Mouse (Mus musculus) testis, adult 2 months (tissue): ENCODE data around the gene Supt4a. TPM values are rescaled to one million over a fixed set of nuclear protein-coding genes. Genes with fewer than 3 reads are reported as not detected.

Experiments used
- H3K27ac ChIP-seq: fragments of 200-500 bp; 2 replicates; pipeline ENCODE4 v1.5.1; 2012; ENCODE audit warnings: low read depth, low read length; ENCODE audit not compliant: control insufficient read depth, insufficient read depth
- H3K27me3 ChIP-seq: fragments of 200-500 bp; 2 replicates; pipeline ENCODE4 v1.6.1; 2012; ENCODE audit warnings: mild to moderate bottlenecking, low read length, moderate library complexity; ENCODE audit not compliant: control insufficient read depth, insufficient read depth
- H3K36me3 ChIP-seq: fragments of 200-500 bp; 2 replicates; pipeline ENCODE4 v1.6.1; 2012; ENCODE audit warnings: mild to moderate bottlenecking, low read length; ENCODE audit not compliant: control insufficient read depth, insufficient read depth
- H3K4me1 ChIP-seq: fragments of 200-500 bp; 2 replicates; pipeline ENCODE4 v1.6.1; 2012; ENCODE audit warnings: low read length; ENCODE audit not compliant: control insufficient read depth, insufficient read depth
- H3K4me3 ChIP-seq: fragments of 200-500 bp; 2 replicates; pipeline ENCODE4 v1.5.1; 2012; ENCODE audit warnings: low read depth, mild to moderate bottlenecking, low read length, moderate library complexity, mixed read lengths; ENCODE audit not compliant: control insufficient read depth
- CTCF ChIP-seq: fragments of 200-500 bp; IDR thresholded peaks from 2 replicates; pipeline ENCODE4 v1.5.1; 2012; ENCODE audit warnings: low read depth, mild to moderate bottlenecking, inconsistent platforms, low read length, moderate library complexity; ENCODE audit not compliant: control insufficient read depth, insufficient read depth, insufficient replicate concordance
- POLR2A ChIP-seq: fragments of 200-500 bp; IDR thresholded peaks from 2 replicates; pipeline ENCODE4 v1.6.1; 2012; ENCODE audit warnings: low read depth, mild to moderate bottlenecking, inconsistent platforms, low read length, moderate library complexity; ENCODE audit not compliant: control insufficient read depth
- polyA plus RNA-seq: library from polyadenylated mRNA; depleted of rRNA; stranded (reverse); fragments of >200 nt; gene quantifications from 2 replicates; pipeline ENCODE4 v1.2.3, GENCODE M21; 2012; rRNA removed

Supt4a gene
- polyA plus RNA-seq, 1 experiment: 54.9 TPM

GRCm38 (mm10) chr11:87778915-87779314 is 41.6 kb downstream of the Supt4a start:
- no peak overlapping the region for H3K27ac ChIP-seq
- no peak overlapping the region for H3K4me3 ChIP-seq
- TF ChIP-seq POLR2A: no peak
- no peak for TF ChIP-seq CTCF
- H3K27me3 ChIP-seq: peaks cover 4% of the 10 kb centered on the region; the same call in 1 of the 2 replicates
- no peaks in the 10 kb centered on the region for H3K36me3 ChIP-seq
- H3K4me1 ChIP-seq: peaks cover 14% of the 10 kb centered on the region

- no peak overlapping the region for H3K4me3 ChIP-seq
- peaks cover 4% of the 10 kb centered on the region; the same call in 1 of the 2 replicates for H3K27me3 ChIP-seq
- TF ChIP-seq CTCF (no peak), POLR2A (no peak)
- H3K36me3 ChIP-seq: no peaks in the 10 kb centered on the region
- no peak overlapping the region for H3K27ac ChIP-seq
- peaks cover 14% of the 10 kb centered on the region for H3K4me1 ChIP-seq
Observed at GRCm38 (mm10) chr11:87779392-87779791, 42.0 kb downstream of the Supt4a start.

GRCm38 (mm10) chr11:87780130-87780529 is 42.8 kb downstream of the Supt4a start:
- H3K27me3 ChIP-seq: peaks cover 4% of the 10 kb centered on the region; the same call in 1 of the 2 replicates
- H3K27ac ChIP-seq: no peak overlapping the region
- peaks cover 14% of the 10 kb centered on the region for H3K4me1 ChIP-seq
- TF ChIP-seq POLR2A (no peak), CTCF (no peak)
- no peak overlapping the region for H3K4me3 ChIP-seq
- no peaks in the 10 kb centered on the region for H3K36me3 ChIP-seq

GRCm38 (mm10) chr11:87790088-87790487 is 52.7 kb downstream of the Supt4a start:
- Histone ChIP-seq H3K27ac (no peak overlapping the region), H3K36me3 (no peaks in the 10 kb centered on the region), H3K4me1 (no peaks in the 10 kb centered on the region), H3K27me3 (no peaks in the 10 kb centered on the region), H3K4me3 (no peak overlapping the region)
- no peak for TF ChIP-seq CTCF
- no peak for TF ChIP-seq POLR2A

Other genes with a start within 250 kb of the Supt4a start
- gene Gm11492, start 170.9 kb upstream of the Supt4a start, polyA plus RNA-seq: 92.8 and 97.9 TPM in 2 replicates
- 159 and 174 TPM in 2 replicates for gene Sept4, start 168.6 kb upstream of the Supt4a start, polyA plus RNA-seq
- 33.6 and 33.7 TPM in 2 replicates for gene Mtmr4, start 145.4 kb upstream of the Supt4a start, polyA plus RNA-seq
- 89.4 and 90.3 TPM in 2 replicates for gene Hsf5, start 120.4 kb upstream of the Supt4a start, polyA plus RNA-seq
- gene Rnf43, start 74.8 kb upstream of the Supt4a start, polyA plus RNA-seq: 2.3 and 3.4 TPM in 2 replicates
- gene Tspoap1, start 23.0 kb downstream of the Supt4a start, polyA plus RNA-seq: 10.3 and 11.8 TPM in 2 replicates
- 1.9 and 5.5 TPM in 2 replicates for gene Mpo, start 56.0 kb downstream of the Supt4a start, polyA plus RNA-seq
- 4.9 and 11.1 TPM in 2 replicates for gene Lpo, start 90.7 kb downstream of the Supt4a start, polyA plus RNA-seq
- 19.0 and 20.6 TPM in 2 replicates for gene Mks1, start 115.7 kb downstream of the Supt4a start, polyA plus RNA-seq
- gene Epx, start 138.0 kb downstream of the Supt4a start, polyA plus RNA-seq: 0.05 TPM in 1 of 2 replicates, not detected in the other
- gene Olfr462, start 154.7 kb downstream of the Supt4a start, polyA plus RNA-seq: not detected in 2 replicates
- gene Olfr463, start 159.8 kb downstream of the Supt4a start, polyA plus RNA-seq: not detected in 2 replicates
- not detected in 2 replicates for gene Olfr464, start 183.4 kb downstream of the Supt4a start, polyA plus RNA-seq
- 217 and 218 TPM in 2 replicates for gene Dynll2, start 250.0 kb downstream of the Supt4a start, polyA plus RNA-seq